Mouse (Mus musculus) gastrocnemius, postnatal 36 days (tissue): ENCODE results near the gene Atrnl1. TPM values are rescaled to one million over a fixed set of nuclear protein-coding genes. Genes with fewer than 3 reads are reported as not detected.

Source experiments
- DNase-seq, 2 experiments: peaks; one replicate each; pipeline ENCODE4 v3.0.0; 2022
- intact Hi-C: fragments of 180-260 bp; cut with DNase I; formaldehyde crosslinking; loops from one replicate; pipeline ENCODE4 v1.15.1; 2025
- total RNA-seq, 2 experiments: library from RNA; stranded (reverse); gene quantifications; 2 replicates each; pipeline ENCODE4 v1.2.3; 2021

Gene Atrnl1
- total RNA-seq, 2 experiments from 2014 or later: 6.4 to 6.8 TPM

- peak; percentile 22 to 53 for DNase-seq
- intact Hi-C loops: no loop called here
Observed at GRCm38 (mm10) chr19:57609361-57610057, 1.3 kb upstream of the Atrnl1 start.

- intact Hi-C loops: no loop called here
- peak in 1 of 2 experiments; percentile 24 for DNase-seq
Observed at GRCm38 (mm10) chr19:57610058-57610475, 767 bp upstream of the Atrnl1 start.

GRCm38 (mm10) chr19:57611291-57612178 is 701 bp downstream of the Atrnl1 start:
- DNase-seq: peak in 1 of 2 experiments; percentile 31
- intact Hi-C loops: no loop called here

GRCm38 (mm10) chr19:57612179-57612472 is 1.3 kb downstream of the Atrnl1 start:
- DNase-seq: no peak
- intact Hi-C loops: no loop called here

- no peak for DNase-seq
- intact Hi-C loops: no loop called here
Observed at GRCm38 (mm10) chr19:57615972-57616621, 5.3 kb downstream of the Atrnl1 start.

- DNase-seq: no peak
- intact Hi-C loops: no loop called here
Observed at GRCm38 (mm10) chr19:57619088-57619487, 8.3 kb downstream of the Atrnl1 start.

- no peak for DNase-seq
- intact Hi-C loops: no loop called here
Observed at GRCm38 (mm10) chr19:57621814-57622213, 11.0 kb downstream of the Atrnl1 start.

- no peak for DNase-seq
- intact Hi-C loops: no loop called here
Observed at GRCm38 (mm10) chr19:57625738-57626137, 14.9 kb downstream of the Atrnl1 start.

- intact Hi-C loops: no loop called here
Observed at GRCm38 (mm10) chr19:57627251-57627650, 16.4 kb downstream of the Atrnl1 start.

GRCm38 (mm10) chr19:57642536-57642935 is 31.7 kb downstream of the Atrnl1 start:
- intact Hi-C loops: loop anchor here (2.0 to 5.0 kb wide), 3 partner anchors 160 to 480 kb away; no protein-coding TSS in a partner anchor
- DNase-seq: no peak

More at GRCm38 (mm10) chr19:57627251-57627650, 16.4 kb downstream of the Atrnl1 start:
- DNase-seq: no peak

GRCm38 (mm10) chr19:57642980-57643379 is 32.1 kb downstream of the Atrnl1 start:
- no peak for DNase-seq
- intact Hi-C loops: loop anchor here (2.0 to 5.0 kb wide), 3 partner anchors 161 to 481 kb away; no protein-coding TSS in a partner anchor

GRCm38 (mm10) chr19:57648202-57648943 is 37.5 kb downstream of the Atrnl1 start:
- intact Hi-C loops: no loop called here
- DNase-seq: no peak

- intact Hi-C loops: no loop called here
Observed at GRCm38 (mm10) chr19:57648944-57649271, 38.1 kb downstream of the Atrnl1 start.

GRCm38 (mm10) chr19:57655083-57655482 is 44.2 kb downstream of the Atrnl1 start:
- intact Hi-C loops: loop anchor here (2.0 to 5.0 kb wide), 2 partner anchors 904 to 972 kb away; no protein-coding TSS in a partner anchor

More at GRCm38 (mm10) chr19:57648944-57649271, 38.1 kb downstream of the Atrnl1 start:
- no peak for DNase-seq

GRCm38 (mm10) chr19:57655491-57655890 is 44.7 kb downstream of the Atrnl1 start:
- intact Hi-C loops: loop anchor here (2.0 to 5.0 kb wide), 2 partner anchors 903 to 972 kb away; no protein-coding TSS in a partner anchor
- DNase-seq: no peak

More at GRCm38 (mm10) chr19:57655083-57655482, 44.2 kb downstream of the Atrnl1 start:
- no peak for DNase-seq

- intact Hi-C loops: loop anchor here (5.0 kb wide), 1 partner anchor 970 kb away; no protein-coding TSS in a partner anchor
Observed at GRCm38 (mm10) chr19:57657426-57658087, 46.7 kb downstream of the Atrnl1 start.

GRCm38 (mm10) chr19:57658111-57659091 is 47.6 kb downstream of the Atrnl1 start:
- intact Hi-C loops: loop anchor here (5.0 kb wide), 1 partner anchor 969 kb away; no protein-coding TSS in a partner anchor
- DNase-seq: no peak

More at GRCm38 (mm10) chr19:57657426-57658087, 46.7 kb downstream of the Atrnl1 start:
- DNase-seq: no peak

GRCm38 (mm10) chr19:57667011-57667410 is 56.2 kb downstream of the Atrnl1 start:
- intact Hi-C loops: no loop called here
- DNase-seq: no peak
